Mouse (Mus musculus) testis, adult 2 months (tissue): ENCODE results near the gene Kcnq1. TPM values are rescaled to one million over a fixed set of nuclear protein-coding genes. Genes with fewer than 3 reads are reported as not detected.

Experiments used
- H3K27ac ChIP-seq: fragments of 200-500 bp; 2 replicates; pipeline ENCODE4 v1.5.1; 2012; ENCODE audit warnings: low read depth, low read length; ENCODE audit not compliant: control insufficient read depth, insufficient read depth
- H3K27me3 ChIP-seq: fragments of 200-500 bp; 2 replicates; pipeline ENCODE4 v1.6.1; 2012; ENCODE audit warnings: mild to moderate bottlenecking, low read length, moderate library complexity; ENCODE audit not compliant: control insufficient read depth, insufficient read depth
- H3K36me3 ChIP-seq: fragments of 200-500 bp; 2 replicates; pipeline ENCODE4 v1.6.1; 2012; ENCODE audit warnings: mild to moderate bottlenecking, low read length; ENCODE audit not compliant: control insufficient read depth, insufficient read depth
- H3K4me1 ChIP-seq: fragments of 200-500 bp; 2 replicates; pipeline ENCODE4 v1.6.1; 2012; ENCODE audit warnings: low read length; ENCODE audit not compliant: control insufficient read depth, insufficient read depth
- H3K4me3 ChIP-seq: fragments of 200-500 bp; 2 replicates; pipeline ENCODE4 v1.5.1; 2012; ENCODE audit warnings: low read depth, mild to moderate bottlenecking, low read length, moderate library complexity, mixed read lengths; ENCODE audit not compliant: control insufficient read depth
- CTCF ChIP-seq: fragments of 200-500 bp; IDR thresholded peaks from 2 replicates; pipeline ENCODE4 v1.5.1; 2012; ENCODE audit warnings: low read depth, mild to moderate bottlenecking, inconsistent platforms, low read length, moderate library complexity; ENCODE audit not compliant: control insufficient read depth, insufficient read depth, insufficient replicate concordance
- POLR2A ChIP-seq: fragments of 200-500 bp; IDR thresholded peaks from 2 replicates; pipeline ENCODE4 v1.6.1; 2012; ENCODE audit warnings: low read depth, mild to moderate bottlenecking, inconsistent platforms, low read length, moderate library complexity; ENCODE audit not compliant: control insufficient read depth
- polyA plus RNA-seq: library from polyadenylated mRNA; depleted of rRNA; stranded (reverse); fragments of >200 nt; gene quantifications from 2 replicates; pipeline ENCODE4 v1.2.3, GENCODE M21; 2012

The Kcnq1 gene
- polyA plus RNA-seq, 1 experiment, result 1.6 TPM

DNA sequence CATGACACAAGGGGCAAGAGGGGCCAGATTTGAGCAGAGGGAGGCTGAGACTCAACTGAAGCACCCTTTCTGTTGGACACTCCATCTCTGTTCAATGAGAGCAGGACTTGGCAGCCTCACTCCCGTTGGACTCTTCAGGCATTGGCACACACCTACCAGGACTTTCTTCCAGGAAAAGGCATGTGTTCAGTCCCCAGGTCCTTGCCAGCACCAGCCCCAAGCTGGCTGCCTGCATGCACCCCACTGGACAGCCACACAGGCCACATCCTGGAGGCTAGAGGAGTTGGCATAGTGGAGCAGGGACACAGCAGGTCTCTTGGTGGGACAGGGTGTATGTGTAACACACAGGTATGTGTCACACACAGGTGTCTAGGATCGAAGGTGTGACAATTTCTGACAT is 341.0 kb downstream of the Kcnq1 start:
- H3K27me3 ChIP-seq, result no peaks in the 10 kb centered on the region; the same call in 1 of the 2 replicates
- peaks cover 10% of the 10 kb centered on the region for H3K4me1 ChIP-seq
- no peak overlapping the region for H3K4me3 ChIP-seq
- TF ChIP-seq POLR2A (no peak), CTCF (no peak)
- H3K36me3 ChIP-seq, result no peaks in the 10 kb centered on the region
- no peak overlapping the region for H3K27ac ChIP-seq

DNA sequence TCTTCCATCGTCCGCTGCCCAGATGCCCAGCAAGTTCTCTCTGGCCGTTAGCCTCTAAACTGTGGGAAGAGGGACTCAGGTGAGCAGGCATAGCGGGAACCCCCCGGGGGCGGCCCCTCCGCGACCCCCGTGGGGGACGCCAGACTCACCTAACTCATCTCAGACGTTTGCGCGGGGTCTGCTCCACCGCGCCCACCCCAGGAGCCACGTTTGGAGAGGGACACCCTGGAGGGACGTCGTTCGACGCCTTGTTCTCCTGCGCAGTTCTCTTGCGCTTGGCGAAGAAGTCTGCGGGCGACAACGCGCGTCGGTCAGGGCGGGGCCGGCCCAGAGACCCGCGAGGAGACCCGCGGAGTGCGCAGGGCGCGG is 352.8 kb downstream of the Kcnq1 start:
- TF ChIP-seq CTCF (no peak), POLR2A (no peak)
- no peak overlapping the region for H3K27ac ChIP-seq
- peaks cover 23% of the 10 kb centered on the region for H3K4me1 ChIP-seq
- no peaks in the 10 kb centered on the region for H3K36me3 ChIP-seq
- peak overlapping the region; percentile 35 for H3K4me3 ChIP-seq
- peaks cover 4% of the 10 kb centered on the region; the same call in 1 of the 2 replicates for H3K27me3 ChIP-seq

DNA sequence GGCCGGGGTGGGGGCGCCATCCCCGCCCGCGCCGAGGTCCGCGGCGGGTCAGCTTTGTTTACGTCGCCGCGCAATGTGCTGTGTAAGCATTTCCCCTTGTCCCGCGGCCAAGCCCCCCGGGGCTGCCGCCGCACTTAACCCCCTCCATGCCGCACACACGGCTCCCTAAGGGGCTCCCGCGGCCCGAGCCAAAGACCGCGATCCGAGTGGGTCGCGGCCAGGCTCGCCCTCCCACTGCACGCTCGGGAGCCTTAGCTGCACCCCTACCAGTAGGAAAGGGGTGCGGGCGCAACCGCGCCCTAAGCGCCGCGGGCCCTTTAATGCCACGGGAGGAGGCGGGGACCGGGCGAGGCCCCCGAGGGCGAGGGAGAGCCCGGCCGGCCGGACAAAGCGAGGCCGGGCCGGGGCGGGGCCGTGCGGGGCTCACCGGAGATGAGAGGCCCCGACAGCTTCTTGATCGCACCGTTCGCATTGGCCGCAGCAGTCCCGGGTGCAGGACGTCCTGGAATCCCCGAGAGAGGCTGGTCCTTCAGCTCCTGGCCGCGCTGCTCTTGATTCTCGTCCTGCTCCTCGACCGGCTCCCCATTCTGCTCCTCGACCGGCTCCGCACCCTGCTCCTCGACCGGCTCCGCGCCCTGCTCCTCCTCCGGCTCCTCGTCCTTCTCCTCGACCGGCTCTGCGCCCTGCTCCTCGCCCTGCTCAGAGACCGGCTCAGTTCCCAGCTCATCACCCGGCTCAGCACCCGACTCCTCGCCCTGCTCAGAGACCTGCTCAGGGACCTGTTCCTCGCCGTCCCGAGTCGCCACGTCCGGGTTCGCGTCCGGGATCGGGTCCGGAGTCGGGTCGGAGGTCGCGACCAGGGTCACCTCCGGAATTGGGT is 353.4 kb downstream of the Kcnq1 start:
- Histone ChIP-seq H3K4me3 (peak overlapping the region; percentile 35), H3K36me3 (no peaks in the 10 kb centered on the region), H3K4me1 (peaks cover 30% of the 10 kb centered on the region), H3K27me3 (peaks cover 4% of the 10 kb centered on the region; the same call in 1 of the 2 replicates), H3K27ac (no peak overlapping the region)
- no peak for TF ChIP-seq CTCF
- TF ChIP-seq POLR2A, result no peak

DNA sequence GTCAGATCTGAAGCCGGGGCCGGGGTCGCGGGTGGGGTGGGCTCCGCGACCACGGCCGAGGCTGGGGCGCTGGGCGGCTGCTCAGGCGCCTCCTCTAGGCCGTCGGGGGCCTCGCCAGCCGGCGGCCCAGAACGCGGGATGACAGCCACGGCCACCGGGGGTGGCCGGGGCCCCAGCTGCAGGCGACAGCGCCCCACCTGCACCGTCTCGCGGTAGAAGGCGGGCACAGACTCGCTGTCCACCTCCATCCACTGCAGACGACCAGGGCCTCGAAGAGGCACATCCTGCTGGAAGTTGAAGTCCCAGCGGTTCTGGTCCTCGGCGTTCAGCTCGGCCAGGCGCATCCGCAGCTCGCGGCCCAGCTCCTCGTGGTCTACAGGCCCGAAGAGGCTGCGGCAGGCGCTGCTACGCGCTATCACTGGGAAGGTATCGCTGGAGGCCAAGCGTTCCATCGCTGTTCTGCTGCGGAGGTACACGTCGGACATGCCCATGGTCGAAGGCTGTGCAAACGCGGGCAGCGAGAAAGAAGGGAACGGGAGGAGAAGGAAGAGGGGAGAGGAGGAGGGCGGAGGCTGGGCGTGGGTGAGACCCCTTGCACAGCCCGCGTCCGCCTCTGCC is 354.2 kb downstream of the Kcnq1 start:
- no peak for TF ChIP-seq CTCF
- TF ChIP-seq POLR2A, result no peak
- Histone ChIP-seq H3K27ac (no peak overlapping the region), H3K4me3 (peak overlapping the region; percentile 35), H3K36me3 (no peaks in the 10 kb centered on the region), H3K4me1 (peaks cover 37% of the 10 kb centered on the region), H3K27me3 (peaks cover 4% of the 10 kb centered on the region; the same call in 1 of the 2 replicates)

DNA sequence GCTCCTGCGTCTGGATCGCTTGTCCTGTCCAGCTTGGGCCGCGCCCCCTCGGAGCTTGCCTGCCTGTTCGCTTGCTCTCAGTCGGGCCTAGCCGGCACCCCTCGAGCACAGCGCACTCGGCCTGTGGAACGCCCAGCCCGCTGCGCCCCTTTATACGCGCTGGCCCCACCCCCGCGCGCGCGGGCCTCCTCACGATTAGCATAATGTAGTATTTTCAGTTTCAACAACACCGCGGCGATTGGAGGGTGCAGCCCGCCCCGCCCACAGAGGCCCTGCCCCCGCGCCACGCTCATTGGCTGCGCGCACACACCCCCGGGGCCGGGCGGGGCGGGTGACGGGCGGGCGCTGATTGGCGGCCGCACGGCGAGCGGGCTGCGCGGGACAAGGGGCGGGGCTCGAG is 354.7 kb downstream of the Kcnq1 start, which contains the start of gene Cdkn1c:
Gene Cdkn1c (minus strand): TSS at position 177 of the 400 bp plus-strand sequence.
- peak within 1 kb of the TSS; percentile 66 for H3K4me3 ChIP-seq
- no peak within 1 kb of the TSS for H3K27ac ChIP-seq
- peaks cover 40% of the 10 kb centered on the region for H3K4me1 ChIP-seq
- H3K36me3 ChIP-seq, result no peaks in the 10 kb centered on the region
- TF ChIP-seq POLR2A (peak; percentile 49; the same call in 1 of the 2 replicates), CTCF (no peak)
- peaks cover 4% of the 10 kb centered on the region; the same call in 1 of the 2 replicates for H3K27me3 ChIP-seq

DNA sequence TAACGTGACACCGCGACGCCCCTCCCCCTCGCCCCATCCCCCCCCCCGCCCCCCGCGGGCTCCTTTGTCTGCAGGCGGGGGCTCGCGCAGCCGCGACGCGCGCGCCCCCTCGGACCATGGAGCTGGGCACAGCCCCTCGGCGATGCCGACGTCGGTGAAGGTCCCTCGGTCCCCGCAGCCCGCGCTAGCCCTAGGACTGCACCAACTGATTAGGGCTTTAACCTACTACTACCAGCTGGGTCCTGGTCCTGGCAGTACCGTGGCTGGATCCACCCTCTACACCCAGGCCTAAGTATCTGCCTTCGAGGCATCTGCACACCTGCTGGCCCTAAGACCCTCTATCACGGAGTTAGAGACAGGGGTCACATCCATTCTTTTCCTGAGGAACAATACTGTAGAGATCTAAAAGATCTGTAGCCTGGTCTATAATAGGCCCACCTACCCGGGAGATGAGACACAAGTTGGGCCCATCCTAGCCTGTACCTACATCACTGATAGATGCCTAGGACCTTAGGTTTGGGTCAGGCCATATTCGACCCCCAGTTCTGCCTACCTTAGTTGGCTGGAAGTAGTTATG is 355.2 kb downstream of the Kcnq1 start:
- no peaks in the 10 kb centered on the region for H3K36me3 ChIP-seq
- H3K27ac ChIP-seq, result no peak overlapping the region
- H3K27me3 ChIP-seq, result peaks cover 4% of the 10 kb centered on the region; the same call in 1 of the 2 replicates
- H3K4me3 ChIP-seq, result peak overlapping the region; percentile 66
- TF ChIP-seq POLR2A, result no peak
- no peak for TF ChIP-seq CTCF
- peaks cover 44% of the 10 kb centered on the region for H3K4me1 ChIP-seq

DNA sequence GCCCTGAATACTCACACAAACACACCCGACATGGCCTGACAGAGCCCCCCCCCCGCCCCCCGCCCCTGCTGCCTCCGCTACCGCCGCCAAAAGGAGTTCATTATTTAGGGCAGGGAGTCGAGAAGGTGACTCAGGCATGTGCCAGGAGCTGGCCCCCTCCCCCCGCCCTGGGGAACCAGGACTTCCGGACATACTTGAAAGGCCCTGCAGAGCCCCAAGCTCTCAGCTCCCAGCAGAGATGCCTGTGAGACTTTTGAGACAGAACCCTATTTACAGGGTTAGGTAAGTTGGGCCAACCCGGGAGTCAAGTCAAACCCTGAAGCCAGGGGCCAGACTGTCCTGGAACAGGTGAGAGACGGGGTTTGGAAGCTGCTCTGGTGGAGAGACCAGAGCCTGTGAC is 355.8 kb downstream of the Kcnq1 start:
- H3K4me3 ChIP-seq, result no peak overlapping the region
- peaks cover 4% of the 10 kb centered on the region; the same call in 1 of the 2 replicates for H3K27me3 ChIP-seq
- peaks cover 44% of the 10 kb centered on the region for H3K4me1 ChIP-seq

More for the DNA sequence above, 355.8 kb downstream of the Kcnq1 start:
- no peaks in the 10 kb centered on the region for H3K36me3 ChIP-seq
- no peak for TF ChIP-seq CTCF
- TF ChIP-seq POLR2A, result no peak
- no peak overlapping the region for H3K27ac ChIP-seq
